Mouse (Mus musculus): ENCODE measurements around the gene Sptb. TPM values are rescaled to one million over a fixed set of nuclear protein-coding genes. Genes with fewer than 3 reads are reported as not detected.
A peak's percentile ranks its signal among the peaks of the same experiment; 100 is the strongest.

The Sptb gene
- polyA plus RNA-seq, 1 experiment from 2014 or later = 77.6 TPM

DNA sequence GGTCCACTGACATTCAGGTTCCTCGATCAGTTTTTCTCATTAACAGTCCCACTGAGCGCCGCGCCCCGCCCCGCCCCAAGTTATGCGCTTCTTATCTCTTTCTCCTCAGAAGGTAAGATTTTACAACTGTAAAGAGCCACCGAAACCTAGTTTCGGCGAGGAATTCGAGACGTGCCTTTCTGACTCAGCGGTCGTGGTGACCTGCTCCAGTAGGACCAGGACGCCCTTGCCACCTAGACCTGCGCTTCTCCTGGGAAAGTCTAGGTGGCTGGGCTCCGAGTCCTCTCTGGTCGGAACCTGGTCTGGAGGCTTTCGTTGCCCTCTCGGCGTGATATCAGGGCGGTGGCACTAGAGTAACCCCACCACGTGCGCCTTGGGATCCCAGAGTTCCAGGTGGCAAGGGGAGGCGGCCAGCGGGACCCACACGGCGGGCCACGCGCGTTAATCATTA lies 177.4 kb downstream of the Sptb start:
- Histone ChIP-seq H3K4me1 (ENCODE audit: control insufficient read depth, low read depth, low read length) (peaks cover 18% of the 10 kb centered on the region), H3K4me3 (ENCODE audit: low read depth, low read length) (peak overlapping the region; percentile 67), H3K27ac (ENCODE audit: low read length) (peak overlapping the region; percentile 85), H3K9ac (ENCODE audit: low read depth, low read length) (peak overlapping the region; percentile 67), H3K36me3 (ENCODE audit: control insufficient read depth, insufficient read depth) (no peaks in the 10 kb centered on the region), H3K27me3 (ENCODE audit: control insufficient read depth, insufficient read depth, low read depth, low read length) (peaks cover 57% of the 10 kb centered on the region), H3K9me3 (replicated peaks; ENCODE audit: control insufficient read depth, low read length) (no peaks in the 10 kb centered on the region), H3K4me2 (ENCODE audit: low read depth, low read length) (peak overlapping the region; percentile 71)
- under 1% methylated on average over 31 of the region's 31 CpGs for WGBS (ENCODE audit: insufficient replicate concordance)
- ATAC-seq (ENCODE audit: low read depth) = no peak

DNA sequence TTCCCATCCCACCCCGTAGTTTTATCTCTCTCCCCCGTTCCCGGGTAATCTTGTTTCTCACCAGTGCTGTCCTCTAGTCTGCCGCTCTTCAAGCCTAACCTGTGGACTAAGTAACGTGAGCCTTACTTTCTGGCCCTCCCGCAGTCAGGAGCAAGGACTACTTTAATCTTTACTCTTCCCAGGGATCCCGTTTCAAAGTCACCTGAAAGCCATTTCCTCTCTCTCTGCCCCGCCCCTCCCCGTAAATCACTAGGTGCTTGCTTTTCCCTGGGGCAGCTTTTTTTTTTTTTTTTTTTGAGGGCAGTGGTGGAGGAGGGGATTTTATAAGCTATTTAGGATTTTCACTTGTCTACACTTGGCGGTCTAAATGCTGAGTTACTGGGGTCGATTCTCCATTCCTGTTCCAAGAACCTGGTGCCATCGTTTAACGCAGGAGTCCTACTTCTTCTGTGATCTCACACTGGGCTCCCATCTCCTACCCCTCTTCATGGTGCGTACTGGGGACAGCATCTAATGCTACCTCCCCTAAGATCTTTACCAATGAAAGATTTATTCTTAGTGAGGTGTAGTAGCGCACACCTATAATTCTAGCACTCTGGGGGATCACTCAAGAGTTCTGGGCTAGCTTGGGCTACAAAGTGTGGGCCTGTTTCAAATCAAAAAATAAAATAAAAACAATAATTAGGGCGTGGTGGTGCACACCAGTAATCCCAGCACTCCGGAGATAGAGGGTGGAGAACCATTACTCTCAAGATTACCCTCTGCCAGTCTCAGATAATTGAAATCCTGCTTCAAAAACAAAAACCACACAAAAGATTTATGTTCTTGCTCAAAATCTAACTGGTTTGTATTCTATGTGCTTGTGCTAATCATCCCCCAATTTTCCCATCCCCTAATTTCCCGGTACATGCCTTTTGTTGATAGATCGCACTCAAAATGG lies 178.1 kb downstream of the Sptb start:
- peak overlapping the region; percentile 67 for H3K4me3 ChIP-seq (ENCODE audit: low read depth, low read length)
- H3K4me2 ChIP-seq (ENCODE audit: low read depth, low read length) = peak overlapping the region; percentile 71
- ATAC-seq (ENCODE audit: low read depth) = no peak
- 4% methylated on average over 19 of the region's 19 CpGs for WGBS (ENCODE audit: insufficient replicate concordance)
- peak overlapping the region; percentile 85 for H3K27ac ChIP-seq (ENCODE audit: low read length)
- H3K27me3 ChIP-seq (ENCODE audit: control insufficient read depth, insufficient read depth, low read depth, low read length) = peaks cover 57% of the 10 kb centered on the region
- H3K4me1 ChIP-seq (ENCODE audit: control insufficient read depth, low read depth, low read length) = peaks cover 20% of the 10 kb centered on the region
- peak overlapping the region; percentile 67 for H3K9ac ChIP-seq (ENCODE audit: low read depth, low read length)
- no peaks in the 10 kb centered on the region for H3K9me3 ChIP-seq (replicated peaks; ENCODE audit: control insufficient read depth, low read length)
- H3K36me3 ChIP-seq (ENCODE audit: control insufficient read depth, insufficient read depth) = no peaks in the 10 kb centered on the region

DNA sequence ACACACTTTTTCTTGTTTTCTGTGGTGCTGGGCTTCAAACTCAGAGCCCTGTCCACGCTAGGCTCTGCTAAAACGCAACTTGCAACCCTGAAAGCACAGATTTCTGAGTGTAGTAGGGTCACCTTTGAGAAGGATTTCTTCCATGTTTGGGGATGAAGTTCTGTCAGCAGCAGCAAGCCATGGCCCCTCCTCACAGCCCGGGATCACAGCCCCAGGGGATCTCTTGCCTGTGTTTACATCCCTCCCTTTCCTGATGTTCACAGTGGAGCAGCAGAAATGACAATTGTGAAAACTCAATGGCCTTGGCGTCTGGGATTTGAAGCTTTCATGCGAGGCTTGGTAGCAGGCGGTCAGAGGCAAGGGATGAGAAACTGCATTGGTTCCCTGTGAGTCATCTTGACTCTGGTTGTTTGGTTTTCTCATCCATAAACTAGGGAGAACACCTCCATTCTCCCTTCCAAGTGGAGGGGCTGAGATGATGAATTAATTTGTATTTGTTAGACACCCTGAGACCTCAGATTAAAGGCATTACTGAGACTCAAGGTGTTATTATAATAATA lies 179.7 kb downstream of the Sptb start, which contains the start of gene Plekhg3:
TSS of gene Plekhg3 (plus strand) at position 312 of the 560 bp plus-strand sequence.
- WGBS (ENCODE audit: insufficient replicate concordance) = 48% methylated on average over 6 of the region's 6 CpGs
- Histone ChIP-seq H3K4me3 (ENCODE audit: low read depth, low read length) (no peak within 1 kb of the TSS), H3K4me2 (ENCODE audit: low read depth, low read length) (peak within 1 kb of the TSS; percentile 2; the same call in 1 of the 2 replicates), H3K9me3 (replicated peaks; ENCODE audit: control insufficient read depth, low read length) (no peaks in the 10 kb centered on the region), H3K9ac (ENCODE audit: low read depth, low read length) (no peak within 1 kb of the TSS), H3K27me3 (ENCODE audit: control insufficient read depth, insufficient read depth, low read depth, low read length) (peaks cover 55% of the 10 kb centered on the region), H3K36me3 (ENCODE audit: control insufficient read depth, insufficient read depth) (no peaks in the 10 kb centered on the region), H3K27ac (ENCODE audit: low read length) (peak within 1 kb of the TSS; percentile 60), H3K4me1 (ENCODE audit: control insufficient read depth, low read depth, low read length) (peaks cover 11% of the 10 kb centered on the region)
- ATAC-seq (ENCODE audit: low read depth) = no peak

Small RNA genes within 50 kb of the gene (microRNA-seq; reads per million reads assigned to microRNA genes)
- gene Mir5135 = 1.2 reads per million

Other genes with a start within 250 kb of the Sptb start
- gene Plekhg3, start 179.7 kb downstream of the Sptb start, polyA plus RNA-seq (2015; fragmentation: Nextera tagmentation; extraction: Ambion mirVana) = 4.2 and 5.5 TPM in 2 replicates
- gene Churc1, start 55.0 kb upstream of the Sptb start, polyA plus RNA-seq (2015; fragmentation: Nextera tagmentation; extraction: Ambion mirVana) = 67.7 and 70.1 TPM in 2 replicates
- 21.7 and 22.8 TPM in 2 replicates for gene Fntb, start 55.0 kb upstream of the Sptb start, polyA plus RNA-seq (2015; fragmentation: Nextera tagmentation; extraction: Ambion mirVana)
- gene Gpx2, start 85.0 kb upstream of the Sptb start, polyA plus RNA-seq (2015; fragmentation: Nextera tagmentation; extraction: Ambion mirVana) = 0.83 TPM in 1 of 2 replicates, not detected in the other
- 0.23 and 0.39 TPM in 2 replicates for gene Rab15, start 112.4 kb upstream of the Sptb start, polyA plus RNA-seq (2015; fragmentation: Nextera tagmentation; extraction: Ambion mirVana)